8 mouse cellular contexts compared by ENCODE assay signal in genomic region chr19:3743851-3744512, GRCm38 (mm10). TPM values are rescaled to one million over a fixed set of nuclear protein-coding genes. Genes with fewer than 3 reads are reported as not detected.
DNase-seq lines count a peak whose midpoint lies in the region; ATAC-seq lines count a peak whose summit lies in the region.

No protein-coding gene starts in this region.

- peak overlapping the region; percentile 95 for H3K27ac ChIP-seq in hindbrain, embryonic 15.5 days (replicated peaks)

- peak overlapping the region; percentile 51 for H3K4me3 ChIP-seq in hindbrain, embryonic 15.5 days

- WGBS in hindbrain, embryonic 15.5 days = 4% methylated on average over 13 of the region's 13 CpGs

- H3K27me3 ChIP-seq in hindbrain, embryonic 15.5 days = no peaks in the 10 kb centered on the region

- no peaks in the 10 kb centered on the region for H3K9me3 ChIP-seq in hindbrain, embryonic 15.5 days

- peak; percentile 87 for ATAC-seq in hindbrain, embryonic 15.5 days (ENCODE audit: low FRiP score, low read depth)

- peak overlapping the region; percentile 68 for H3K4me2 ChIP-seq in hindbrain, embryonic 15.5 days

- peaks cover 11% of the 10 kb centered on the region for H3K4me1 ChIP-seq in hindbrain, embryonic 15.5 days (replicated peaks)

- DNase-seq in ZHBTc4 (ENCODE audit: low read depth, low spot score) (peak; percentile 81), MN1 (ENCODE audit: low spot score) (no peak)
- DNase-seq in cerebellum, adult 18-20 months = peak; percentile 80 to 82
- peak; percentile 61 for DNase-seq in forelimb bud, embryonic 11.5 days (ENCODE audit: low read depth, low spot score)
- DNase-seq in layer of hippocampus, postnatal 36 days = peak; percentile 65 to 69
- peak; percentile 77 for DNase-seq in lung, postnatal 36 days
- DNase-seq in right cerebral cortex, adult 2 months (ENCODE audit: low spot score in 2 of 2) = peak; percentile 51 to 69

- peak overlapping the region; percentile 66 for H3K9ac ChIP-seq in hindbrain, embryonic 15.5 days

- no peaks in the 10 kb centered on the region for H3K36me3 ChIP-seq in hindbrain, embryonic 15.5 days

RNA-seq across cellular contexts. Expression of gene Kmt5b, which starts 23.2 kb away (rescaled TPM):
- polyA plus RNA-seq in hindbrain, embryonic 15.5 days (2015; fragmentation: Nextera tagmentation; extraction: Ambion mirVana) = 44.9 and 49.3 TPM in 2 replicates
- 10 to 100 TPM; 56.6 to 60.1 TPM for total RNA-seq in layer of hippocampus, postnatal 36 days (2021)

RNA-seq across cellular contexts. Expression of gene 1810055G02Rik, which starts 35.9 kb away (rescaled TPM):
- 39.3 and 41.4 TPM in 2 replicates for polyA plus RNA-seq in hindbrain, embryonic 15.5 days (2015; fragmentation: Nextera tagmentation; extraction: Ambion mirVana)
- total RNA-seq in layer of hippocampus, postnatal 36 days (2021) = 10 to 100 TPM; 22.4 to 28.7 TPM

RNA-seq across cellular contexts. Expression of gene Lrp5, which starts 57.6 kb away (rescaled TPM):
- 1.4 TPM in 2 replicates for polyA plus RNA-seq in hindbrain, embryonic 15.5 days (2015; fragmentation: Nextera tagmentation; extraction: Ambion mirVana)
- total RNA-seq in layer of hippocampus, postnatal 36 days (2021) = 10 to 100 TPM; 10.2 to 11.4 TPM
